Mouse (Mus musculus): ENCODE results near the gene Fam129a. TPM values are rescaled to one million over a fixed set of nuclear protein-coding genes. Genes with fewer than 3 reads are reported as not detected.
A peak's percentile ranks its signal among the peaks of the same experiment; 100 is the strongest.

The Fam129a gene
- polyA plus RNA-seq, 1 experiment: 1.7 TPM

- Histone ChIP-seq H3K79me2 (ENCODE audit: control insufficient read depth, insufficient read depth) (peaks cover 35% of the 10 kb centered on the region), H3K27me3 (ENCODE audit: control insufficient read depth, insufficient read depth, insufficient read length) (no peaks in the 10 kb centered on the region), H3K79me3 (ENCODE audit: low read depth) (peaks cover 10% of the 10 kb centered on the region), H3K36me3 (ENCODE audit: control insufficient read depth, insufficient read depth) (peaks cover 17% of the 10 kb centered on the region), H3ac (ENCODE audit: control insufficient read depth, insufficient read length, low read depth) (no peak overlapping the region), H3K4me3 (ENCODE audit: insufficient read depth, poor library complexity, severe bottlenecking) (no peak overlapping the region)
- TF ChIP-seq USF1 (IDR thresholded peaks at IDR 0.05; ENCODE audit: low read depth): no peak
- no peak for TF ChIP-seq CEBPB (IDR thresholded peaks at IDR 0.05; ENCODE audit: low read depth)
- no peak for TF ChIP-seq CTCF (IDR thresholded peaks at IDR 0.05; ENCODE audit: control insufficient read depth, insufficient read depth, insufficient read length)
- no peak for TF ChIP-seq MAX (IDR thresholded peaks at IDR 0.05)
- TF ChIP-seq MYOG (IDR thresholded peaks at IDR 0.05; ENCODE audit: control insufficient read depth, extremely low read depth, insufficient read length): no peak
- TF ChIP-seq MYOD1 (IDR thresholded peaks at IDR 0.05; ENCODE audit: control insufficient read depth, insufficient read length, low read depth): no peak
These were observed 187.3 kb downstream of the Fam129a start for GRCm38 (mm10) chr1:151758301-151758700.

GRCm38 (mm10) chr1:151758991-151759390 is 188.0 kb downstream of the Fam129a start:
- TF ChIP-seq CEBPB (IDR thresholded peaks at IDR 0.05; ENCODE audit: low read depth) (no peak), CTCF (IDR thresholded peaks at IDR 0.05; ENCODE audit: control insufficient read depth, insufficient read depth, insufficient read length) (no peak), MYOG (IDR thresholded peaks at IDR 0.05; ENCODE audit: control insufficient read depth, extremely low read depth, insufficient read length) (no peak), USF1 (IDR thresholded peaks at IDR 0.05; ENCODE audit: low read depth) (no peak), FOSL1 (IDR thresholded peaks at IDR 0.05; ENCODE audit: insufficient read depth, low read length, poor library complexity, severe bottlenecking) (no peak), MAX (IDR thresholded peaks at IDR 0.05) (no peak), MYOD1 (IDR thresholded peaks at IDR 0.05; ENCODE audit: control insufficient read depth, insufficient read length, low read depth) (no peak)
- Histone ChIP-seq H3K79me2 (ENCODE audit: control insufficient read depth, insufficient read depth) (peaks cover 35% of the 10 kb centered on the region), H3ac (ENCODE audit: control insufficient read depth, insufficient read length, low read depth) (no peak overlapping the region), H3K79me3 (ENCODE audit: low read depth) (peaks cover 10% of the 10 kb centered on the region), H3K4me3 (ENCODE audit: insufficient read depth, poor library complexity, severe bottlenecking) (no peak overlapping the region), H3K36me3 (ENCODE audit: control insufficient read depth, insufficient read depth) (peaks cover 18% of the 10 kb centered on the region), H3K27me3 (ENCODE audit: control insufficient read depth, insufficient read depth, insufficient read length) (no peaks in the 10 kb centered on the region)

GRCm38 (mm10) chr1:151764236-151764635 is 193.2 kb downstream of the Fam129a start:
- Histone ChIP-seq H3K79me2 (ENCODE audit: control insufficient read depth, insufficient read depth) (peaks cover 16% of the 10 kb centered on the region), H3K36me3 (ENCODE audit: control insufficient read depth, insufficient read depth) (peaks cover 18% of the 10 kb centered on the region), H3K79me3 (ENCODE audit: low read depth) (peaks cover 2% of the 10 kb centered on the region), H3K27me3 (ENCODE audit: control insufficient read depth, insufficient read depth, insufficient read length) (no peaks in the 10 kb centered on the region), H3K4me3 (ENCODE audit: insufficient read depth, poor library complexity, severe bottlenecking) (no peak overlapping the region), H3ac (ENCODE audit: control insufficient read depth, insufficient read length, low read depth) (no peak overlapping the region)
- no peak for TF ChIP-seq MYOD1 (IDR thresholded peaks at IDR 0.05; ENCODE audit: control insufficient read depth, insufficient read length, low read depth)
- no peak for TF ChIP-seq FOSL1 (IDR thresholded peaks at IDR 0.05; ENCODE audit: insufficient read depth, low read length, poor library complexity, severe bottlenecking)
- TF ChIP-seq MYOG (IDR thresholded peaks at IDR 0.05; ENCODE audit: control insufficient read depth, extremely low read depth, insufficient read length): no peak
- TF ChIP-seq USF1 (IDR thresholded peaks at IDR 0.05; ENCODE audit: low read depth): no peak
- no peak for TF ChIP-seq CTCF (IDR thresholded peaks at IDR 0.05; ENCODE audit: control insufficient read depth, insufficient read depth, insufficient read length)
- TF ChIP-seq CEBPB (IDR thresholded peaks at IDR 0.05; ENCODE audit: low read depth): no peak
- TF ChIP-seq MAX (IDR thresholded peaks at IDR 0.05): no peak

- TF ChIP-seq MAX (IDR thresholded peaks at IDR 0.05) (peak; percentile 29), MYOD1 (IDR thresholded peaks at IDR 0.05; ENCODE audit: control insufficient read depth, insufficient read length, low read depth) (peak; percentile 94), USF1 (IDR thresholded peaks at IDR 0.05; ENCODE audit: low read depth) (no peak), MYOG (IDR thresholded peaks at IDR 0.05; ENCODE audit: control insufficient read depth, extremely low read depth, insufficient read length) (no peak), CEBPB (IDR thresholded peaks at IDR 0.05; ENCODE audit: low read depth) (peak; percentile 26), FOSL1 (IDR thresholded peaks at IDR 0.05; ENCODE audit: insufficient read depth, low read length, poor library complexity, severe bottlenecking) (peak; percentile 49), CTCF (IDR thresholded peaks at IDR 0.05; ENCODE audit: control insufficient read depth, insufficient read depth, insufficient read length) (no peak)
- Histone ChIP-seq H3K79me2 (ENCODE audit: control insufficient read depth, insufficient read depth) (peaks cover 16% of the 10 kb centered on the region), H3K27me3 (ENCODE audit: control insufficient read depth, insufficient read depth, insufficient read length) (no peaks in the 10 kb centered on the region), H3K36me3 (ENCODE audit: control insufficient read depth, insufficient read depth) (peaks cover 12% of the 10 kb centered on the region), H3K79me3 (ENCODE audit: low read depth) (peaks cover 2% of the 10 kb centered on the region), H3ac (ENCODE audit: control insufficient read depth, insufficient read length, low read depth) (no peak overlapping the region), H3K4me3 (ENCODE audit: insufficient read depth, poor library complexity, severe bottlenecking) (no peak overlapping the region)
These were observed 195.2 kb downstream of the Fam129a start for GRCm38 (mm10) chr1:151766166-151766565.

GRCm38 (mm10) chr1:151766976-151767654 is 196.1 kb downstream of the Fam129a start:
- Histone ChIP-seq H3ac (ENCODE audit: control insufficient read depth, insufficient read length, low read depth) (no peak overlapping the region), H3K79me3 (ENCODE audit: low read depth) (peaks cover 2% of the 10 kb centered on the region), H3K27me3 (ENCODE audit: control insufficient read depth, insufficient read depth, insufficient read length) (no peaks in the 10 kb centered on the region), H3K79me2 (ENCODE audit: control insufficient read depth, insufficient read depth) (peaks cover 16% of the 10 kb centered on the region), H3K36me3 (ENCODE audit: control insufficient read depth, insufficient read depth) (peaks cover 10% of the 10 kb centered on the region), H3K4me3 (ENCODE audit: insufficient read depth, poor library complexity, severe bottlenecking) (no peak overlapping the region)
- no peak for TF ChIP-seq MYOD1 (IDR thresholded peaks at IDR 0.05; ENCODE audit: control insufficient read depth, insufficient read length, low read depth)
- TF ChIP-seq FOSL1 (IDR thresholded peaks at IDR 0.05; ENCODE audit: insufficient read depth, low read length, poor library complexity, severe bottlenecking): peak; percentile 23

All from C2C12 (cell line).